Mouse (Mus musculus) neural tube, embryonic 13.5 days (tissue): ENCODE data around the gene Cbwd1. TPM values are rescaled to one million over a fixed set of nuclear protein-coding genes. Genes with fewer than 3 reads are reported as not detected.

Experiments
- ATAC-seq: fragments of 200-750 bp; cut with Nextera tagmentation; 2 replicates; pipeline ENCODE4 v1.8.0; 2017; ENCODE audit warnings: low read depth, mild to moderate bottlenecking, moderate TSS enrichment, moderate library complexity
- H3K27ac ChIP-seq: fragments of 300-500 bp; sonication (generic); replicated peaks from 2 replicates; pipeline ENCODE4 v1.5.1; 2015; ENCODE audit warnings: moderate library complexity, mild to moderate bottlenecking, inconsistent platforms
- H3K27me3 ChIP-seq: fragments of 300-500 bp; sonication (generic); 2 replicates; pipeline ENCODE4 v1.6.1; 2015; ENCODE audit warnings: mild to moderate bottlenecking, inconsistent platforms
- H3K36me3 ChIP-seq: fragments of 300-500 bp; sonication (generic); 2 replicates; pipeline ENCODE4 v1.6.1; 2015; ENCODE audit warnings: mild to moderate bottlenecking, inconsistent platforms
- H3K4me1 ChIP-seq: fragments of 300-500 bp; sonication (generic); replicated peaks from 2 replicates; pipeline ENCODE4 v1.6.1; 2015; ENCODE audit warnings: inconsistent platforms
- H3K4me2 ChIP-seq: fragments of 300-500 bp; sonication (generic); 2 replicates; pipeline ENCODE4 v1.6.1; 2015; ENCODE audit warnings: inconsistent platforms, mild to moderate bottlenecking, moderate library complexity
- H3K4me3 ChIP-seq: fragments of 300-500 bp; sonication (generic); 2 replicates; pipeline ENCODE4 v1.5.1; 2015; ENCODE audit warnings: mild to moderate bottlenecking, inconsistent platforms
- H3K9ac ChIP-seq: fragments of 300-500 bp; sonication (generic); 2 replicates; pipeline ENCODE4 v1.6.1; 2015; ENCODE audit warnings: moderate library complexity, mild to moderate bottlenecking, inconsistent platforms
- H3K9me3 ChIP-seq: fragments of 300-500 bp; sonication (generic); 2 replicates; pipeline ENCODE4 v1.6.1; 2016; ENCODE audit warnings: inconsistent platforms
- WGBS: fragments of 180-500 bp; shearing (Covaris S2); methylation state at CpG from one replicate; pipeline ENCODE4 v1.1.7; 2015; 5-methylcytosine and 5-hydroxymethylcytosine counted together
- polyA plus RNA-seq: library from polyadenylated mRNA; unstranded; fragments of >200 nt; fragmentation: Nextera tagmentation; extraction: Ambion mirVana; gene quantifications from 2 replicates; pipeline ENCODE4 v1.2.1, GENCODE M21; 2015

Cbwd1 gene
- polyA plus RNA-seq, 1 experiment from 2014 or later, result 19.9 TPM

- ATAC-seq, result peak; percentile 20; the same call in 1 of the 2 replicates
Measured at GRCm38 (mm10) chr19:24900581-24901220, 60.7 kb downstream of the Cbwd1 start, which contains the start of gene Foxd4. Gene Foxd4, minus strand, starts transcription at chr19:24901197.

GRCm38 (mm10) chr19:24899578-24900544 is 61.5 kb downstream of the Cbwd1 start:
- Histone ChIP-seq H3K4me3 (peak overlapping the region; percentile 37), H3K4me2 (peak overlapping the region; percentile 63), H3K9me3 (no peaks in the 10 kb centered on the region), H3K27me3 (peaks cover 95% of the 10 kb centered on the region), H3K4me1 (peaks cover 28% of the 10 kb centered on the region), H3K27ac (no peak overlapping the region), H3K36me3 (no peaks in the 10 kb centered on the region), H3K9ac (no peak overlapping the region)
- peak; percentile 63 for ATAC-seq
- under 1% methylated on average over 80 of the region's 84 CpGs for WGBS

More at GRCm38 (mm10) chr19:24900581-24901220, 60.7 kb downstream of the Cbwd1 start, which contains the start of gene Foxd4:
- Histone ChIP-seq H3K4me2 (peak within 1 kb of the TSS; percentile 63), H3K36me3 (no peaks in the 10 kb centered on the region), H3K9me3 (no peaks in the 10 kb centered on the region), H3K9ac (no peak within 1 kb of the TSS), H3K4me1 (peaks cover 28% of the 10 kb centered on the region), H3K27me3 (peaks cover 87% of the 10 kb centered on the region), H3K4me3 (peak within 1 kb of the TSS; percentile 37), H3K27ac (no peak within 1 kb of the TSS)
- WGBS, result under 1% methylated on average over 27 of the region's 27 CpGs

- Histone ChIP-seq H3K9me3 (no peaks in the 10 kb centered on the region), H3K4me1 (peaks cover 28% of the 10 kb centered on the region), H3K4me3 (peak overlapping the region; percentile 37), H3K27ac (no peak overlapping the region), H3K27me3 (peaks cover 87% of the 10 kb centered on the region), H3K9ac (no peak overlapping the region), H3K36me3 (no peaks in the 10 kb centered on the region), H3K4me2 (peak overlapping the region; percentile 63)
- WGBS, result 3% methylated on average over 34 of the region's 34 CpGs
- no peak for ATAC-seq
Measured at GRCm38 (mm10) chr19:24898737-24899577, 62.5 kb downstream of the Cbwd1 start.

GRCm38 (mm10) chr19:24897896-24898736 is 63.3 kb downstream of the Cbwd1 start:
- no peak overlapping the region for H3K4me3 ChIP-seq
- H3K27me3 ChIP-seq, result peaks cover 85% of the 10 kb centered on the region
- peaks cover 28% of the 10 kb centered on the region for H3K4me1 ChIP-seq
- 1% methylated on average over 20 of the region's 20 CpGs for WGBS
- H3K36me3 ChIP-seq, result no peaks in the 10 kb centered on the region
- no peak overlapping the region for H3K27ac ChIP-seq
- H3K4me2 ChIP-seq, result no peak overlapping the region
- no peaks in the 10 kb centered on the region for H3K9me3 ChIP-seq
- H3K9ac ChIP-seq, result no peak overlapping the region
- no peak for ATAC-seq

GRCm38 (mm10) chr19:24897006-24897895 is 64.2 kb downstream of the Cbwd1 start:
- H3K4me1 ChIP-seq, result peaks cover 28% of the 10 kb centered on the region
- no peak for ATAC-seq
- no peak overlapping the region for H3K27ac ChIP-seq
- no peak overlapping the region for H3K9ac ChIP-seq
- H3K4me2 ChIP-seq, result peak overlapping the region; percentile 39
- H3K36me3 ChIP-seq, result no peaks in the 10 kb centered on the region
- H3K4me3 ChIP-seq, result peak overlapping the region; percentile 11; the same call in 1 of the 2 replicates
- WGBS, result 1% methylated on average over 57 of the region's 57 CpGs
- H3K27me3 ChIP-seq, result peaks cover 79% of the 10 kb centered on the region
- H3K9me3 ChIP-seq, result no peaks in the 10 kb centered on the region

GRCm38 (mm10) chr19:24896536-24896935 is 64.9 kb downstream of the Cbwd1 start:
- no peak overlapping the region for H3K9ac ChIP-seq
- H3K4me3 ChIP-seq, result no peak overlapping the region
- peaks cover 28% of the 10 kb centered on the region for H3K4me1 ChIP-seq
- no peaks in the 10 kb centered on the region for H3K9me3 ChIP-seq
- H3K27me3 ChIP-seq, result peaks cover 72% of the 10 kb centered on the region
- no peak for ATAC-seq
- no peak overlapping the region for H3K27ac ChIP-seq
- H3K4me2 ChIP-seq, result no peak overlapping the region
- no peaks in the 10 kb centered on the region for H3K36me3 ChIP-seq
- WGBS, result 14% methylated on average over 4 of the region's 4 CpGs

- Histone ChIP-seq H3K27ac (no peak overlapping the region), H3K9ac (no peak overlapping the region)
Measured at GRCm38 (mm10) chr19:24886888-24887287, 74.5 kb downstream of the Cbwd1 start.

GRCm38 (mm10) chr19:24885504-24885903 is 75.9 kb downstream of the Cbwd1 start:
- Histone ChIP-seq H3K36me3 (no peaks in the 10 kb centered on the region), H3K4me1 (0 out of 2 replicates have a peak, but pooled peaks cover 3% of the 10 kb centered on the region), H3K27ac (no peak overlapping the region), H3K27me3 (peaks cover 16% of the 10 kb centered on the region), H3K9me3 (no peaks in the 10 kb centered on the region), H3K9ac (no peak overlapping the region), H3K4me2 (no peak overlapping the region), H3K4me3 (no peak overlapping the region)
- WGBS, result 14% methylated on average over 5 of the region's 5 CpGs
- ATAC-seq, result peak; percentile 53; the same call in 1 of the 2 replicates

More at GRCm38 (mm10) chr19:24886888-24887287, 74.5 kb downstream of the Cbwd1 start:
- peaks cover 16% of the 10 kb centered on the region for H3K27me3 ChIP-seq
- H3K4me1 ChIP-seq, result 0 out of 2 replicates have a peak, but pooled peaks cover 3% of the 10 kb centered on the region
- no peaks in the 10 kb centered on the region for H3K9me3 ChIP-seq
- WGBS, result 80% methylated on average over 3 of the region's 3 CpGs
- ATAC-seq, result no peak
- no peak overlapping the region for H3K4me2 ChIP-seq
- H3K36me3 ChIP-seq, result no peaks in the 10 kb centered on the region
- H3K4me3 ChIP-seq, result no peak overlapping the region

GRCm38 (mm10) chr19:24881237-24881636 is 80.2 kb downstream of the Cbwd1 start:
- H3K36me3 ChIP-seq, result no peaks in the 10 kb centered on the region
- 77% methylated on average over 4 of the region's 4 CpGs for WGBS
- no peak overlapping the region for H3K4me2 ChIP-seq
- H3K9ac ChIP-seq, result no peak overlapping the region
- H3K27me3 ChIP-seq, result peaks cover 9% of the 10 kb centered on the region
- no peak overlapping the region for H3K27ac ChIP-seq
- no peaks in the 10 kb centered on the region for H3K9me3 ChIP-seq
- H3K4me1 ChIP-seq, result 0 out of 2 replicates have a peak, but pooled peaks cover 3% of the 10 kb centered on the region
- no peak for ATAC-seq
- no peak overlapping the region for H3K4me3 ChIP-seq
